In the genomic region with DNA sequence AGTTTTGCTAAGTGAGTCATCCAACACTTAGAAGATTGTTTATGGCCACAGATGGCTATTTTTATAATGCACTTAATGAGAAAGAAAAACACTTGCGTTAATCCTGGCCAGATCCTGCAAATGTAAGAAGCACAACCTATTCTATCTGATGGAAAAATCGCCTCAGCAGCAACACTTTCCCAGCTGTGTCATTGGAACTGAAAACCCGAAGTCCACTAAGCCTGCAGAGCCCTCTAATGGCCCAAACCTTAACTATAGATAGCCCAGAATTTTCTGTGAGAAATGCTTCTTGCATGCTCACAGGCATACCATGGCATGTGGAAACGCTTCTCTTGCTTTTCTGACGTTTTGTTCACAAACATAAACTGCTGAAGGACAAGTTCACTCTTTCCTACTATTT, we compare ENCODE assay signal across 11 mouse cellular contexts.
DNase-seq lines count a peak whose midpoint lies in the region; ATAC-seq and TF ChIP-seq lines count a peak whose summit lies in the region.
"Had no signal": no experiment of that assay in that cellular context is flagged by ENCODE, and none has a peak within 500 bp of the region (broad histone marks: within the 10 kb centered on the region; RNA-seq: fewer than 3 reads in every experiment).

No protein-coding gene starts in this region.

- no peaks in the 10 kb centered on the region for H3K27me3 ChIP-seq in liver, embryonic 11.5 days (replicated peaks; ENCODE audit: control insufficient read depth, insufficient read depth, low read length)

- ATAC-seq in liver, embryonic 11.5 days (replicated peaks; ENCODE audit: low FRiP score): no peak
- ATAC-seq: CD4-positive, CD25-positive, alpha-beta regulatory T cell, adult 4 months had no signal

- H3K4me1 ChIP-seq in liver, embryonic 11.5 days (replicated peaks; ENCODE audit: control insufficient read depth, insufficient read depth, low read length): no peaks in the 10 kb centered on the region

- TF ChIP-seq CTCF in gastrocnemius, adult 2 months (IDR thresholded peaks at IDR 0.05): peak; percentile 38

- H3K9ac ChIP-seq in liver, embryonic 11.5 days (ENCODE audit: low read depth, low read length): no peak overlapping the region

- DNase-seq in gastrocnemius, adult 2 months: no peak
- no peak for DNase-seq in gastrocnemius, postnatal 36 days
- DNase-seq in left cerebral cortex, adult 9 months (ENCODE audit: low spot score in 2 of 2): peak; percentile 13 to 30
- no peak for DNase-seq in left cerebral cortex, postnatal 36 days (ENCODE audit: low spot score in 2 of 2)
- peak; percentile 33 to 50 for DNase-seq in cerebellum, adult 18-20 months
- DNase-seq in lung, postnatal 36 days: peak; percentile 6
- DNase-seq in liver, embryonic 11.5 days (ENCODE audit: low spot score): no peak
- no peak for DNase-seq in right cerebral cortex, adult 18-20 months
- DNase-seq: gastrocnemius, postnatal 25 days; thymus, postnatal 14 days had no signal

- H3K4me3 ChIP-seq in gastrocnemius, adult 2 months: no peak overlapping the region
- no peak overlapping the region for H3K4me3 ChIP-seq in liver, embryonic 11.5 days (ENCODE audit: low read depth, low read length)

- H3K27ac ChIP-seq in gastrocnemius, adult 2 months: no peak overlapping the region
- no peak overlapping the region for H3K27ac ChIP-seq in liver, embryonic 11.5 days (ENCODE audit: low read depth, low read length)

- intact Hi-C loops in gastrocnemius, adult 2 months (cut with DNase I): loop anchor here (5.0 kb wide), 1 partner anchor 239 kb away; no protein-coding TSS in a partner anchor
- intact Hi-C loops in gastrocnemius, postnatal 36 days (cut with DNase I): no loop called here
- intact Hi-C loops in left cerebral cortex, postnatal 36 days (cut with DNase I): loop anchor here (5.0 kb wide), 1 partner anchor 239 kb away; no protein-coding TSS in a partner anchor

- no peaks in the 10 kb centered on the region for H3K36me3 ChIP-seq in liver, embryonic 11.5 days (ENCODE audit: control insufficient read depth, insufficient read depth, low read length)

- no peaks in the 10 kb centered on the region for H3K9me3 ChIP-seq in liver, embryonic 11.5 days (ENCODE audit: control insufficient read depth, low read length)

- WGBS in liver, embryonic 11.5 days: 55% methylated on average over 5 of the region's 5 CpGs

- H3K4me2 ChIP-seq in liver, embryonic 11.5 days: no peak overlapping the region

Comparison
In these comparisons a context has a peak if more than half of its experiments do, and no peak if none do; other contexts are left out.
1. DNase-seq: peak in left cerebral cortex, adult 9 months (2 of 2), cerebellum, adult 18-20 months (2 of 2) and lung, postnatal 36 days (single experiment); none in gastrocnemius, adult 2 months (single experiment), gastrocnemius, postnatal 36 days (0 of 2), left cerebral cortex, postnatal 36 days (0 of 2), liver, embryonic 11.5 days (single experiment) and right cerebral cortex, adult 18-20 months (single experiment).